Mouse (Mus musculus) brain, adult 2 months (tissue): Measurements from ENCODE around the gene Akap12.

ENCODE experiments used
- DNase-seq: peaks from one replicate; pipeline ENCODE4 v3.0.0; 2011; ENCODE audit warnings: low read depth, low spot score

The Akap12 gene

DNA sequence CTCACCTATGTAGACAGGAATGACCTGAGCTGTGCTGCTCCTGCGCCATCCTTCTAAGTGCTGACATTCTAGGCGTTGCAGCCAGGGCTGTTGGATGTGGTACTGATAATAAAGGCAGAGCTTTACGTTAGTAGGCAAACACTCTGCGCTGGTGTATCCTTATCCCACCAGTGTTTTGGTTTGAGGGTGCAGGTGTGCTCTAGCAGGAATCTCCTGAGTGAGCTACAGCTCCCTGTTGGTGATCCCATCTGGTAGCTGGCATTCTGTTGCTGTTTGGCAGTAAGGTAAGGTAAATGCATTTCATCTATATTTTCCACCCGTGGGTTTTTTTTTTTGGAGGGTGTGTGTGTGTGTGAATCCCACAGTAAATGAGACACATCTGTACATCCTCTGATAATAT is 131.9 kb downstream of the Akap12 start:
- peak; percentile 54 for DNase-seq

DNA sequence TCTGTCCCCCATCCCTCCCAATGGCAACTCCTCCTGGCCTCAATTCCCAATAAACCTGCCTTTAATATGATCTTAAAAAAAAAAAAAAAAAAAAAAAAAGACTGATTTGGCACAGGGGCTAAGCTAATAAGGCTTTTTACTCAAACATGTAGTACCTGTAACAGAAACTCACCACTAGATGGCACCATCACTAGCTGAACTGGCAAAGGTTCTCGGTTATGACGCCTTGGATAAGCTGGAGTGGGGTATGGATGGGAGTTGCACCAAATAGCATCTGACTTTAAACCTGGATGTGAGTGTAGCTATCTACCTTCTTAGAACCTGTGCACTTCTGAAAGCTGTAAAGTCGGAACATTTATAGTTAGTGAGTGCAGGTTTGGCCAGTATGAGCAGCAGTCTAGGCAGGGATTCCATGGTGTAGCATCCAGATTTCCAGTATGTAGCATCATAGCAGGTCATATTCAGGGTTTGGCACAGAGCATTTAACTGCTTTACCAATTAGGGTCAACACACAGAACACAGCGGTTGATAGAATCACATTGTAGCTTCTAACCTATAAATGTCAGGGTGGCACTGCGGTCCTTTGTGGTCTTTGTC is 138.8 kb downstream of the Akap12 start:
- DNase-seq, result peak; percentile 88

DNA sequence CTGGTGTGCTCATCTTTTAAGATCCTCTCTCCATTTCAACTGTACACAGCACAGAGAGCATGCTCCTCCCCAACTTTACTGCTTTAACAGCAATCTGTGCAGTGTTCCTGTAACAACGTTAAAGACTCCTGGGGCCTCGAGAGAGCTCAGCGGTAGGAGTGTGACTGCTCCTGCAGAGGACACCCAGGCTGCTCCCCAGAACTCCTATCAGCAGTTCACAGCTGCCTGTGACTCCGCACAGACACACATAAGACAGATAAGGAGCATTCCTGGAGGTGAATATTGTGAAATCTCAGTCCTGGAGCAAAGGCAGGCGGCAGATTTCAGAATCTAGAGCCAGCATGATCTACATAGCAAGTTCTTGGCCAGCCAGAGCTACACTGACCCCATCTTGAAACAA is 139.3 kb downstream of the Akap12 start:
- DNase-seq, result no peak

DNA sequence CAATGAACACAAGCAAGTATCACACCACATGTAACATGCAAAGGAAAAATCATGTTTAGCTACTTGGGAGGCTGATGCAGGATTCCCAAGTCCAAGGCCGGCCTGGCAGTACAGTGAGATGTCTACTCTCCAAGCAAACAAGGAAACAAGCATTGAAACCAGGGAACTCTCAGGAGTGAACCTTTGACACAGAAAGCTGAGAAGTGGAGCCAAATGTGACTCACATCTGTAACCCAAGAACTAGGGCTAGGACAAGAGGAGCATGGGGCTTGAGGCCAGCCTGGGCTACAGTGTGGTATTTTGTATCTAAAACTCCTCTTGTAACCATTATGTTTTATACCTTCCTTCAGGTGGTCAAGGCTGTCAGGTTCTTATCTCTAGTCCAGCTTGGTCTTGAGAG is 141.0 kb downstream of the Akap12 start:
- no peak for DNase-seq
